Mouse (Mus musculus) lung, postnatal 4 days (tissue): ENCODE measurements around the gene Cacng5.

Experiments used
- DNase-seq, 2 experiments: peaks; one replicate each; pipeline ENCODE4 v3.0.0; 2021

Gene Cacng5

DNA sequence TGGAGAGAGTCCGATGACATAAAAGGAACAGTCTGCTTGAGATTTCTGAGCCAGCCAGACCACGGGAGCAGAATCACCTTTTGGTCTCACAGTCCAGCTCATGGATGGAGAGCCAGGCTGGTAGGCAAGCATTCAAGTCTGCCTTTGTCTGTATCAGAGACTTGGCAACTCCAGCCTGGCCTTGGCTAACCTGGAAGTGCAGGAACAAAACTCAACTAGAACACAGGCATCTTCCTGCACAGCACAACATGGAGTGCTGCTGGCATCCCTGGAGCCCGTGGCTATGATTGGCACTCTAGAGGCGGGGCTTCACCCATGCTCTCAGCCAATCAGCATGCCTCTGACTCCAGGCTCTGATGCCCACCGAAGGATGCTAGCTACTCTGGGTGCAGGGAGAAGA, 38.0 kb downstream of the Cacng5 start:
- no peak for DNase-seq

DNA sequence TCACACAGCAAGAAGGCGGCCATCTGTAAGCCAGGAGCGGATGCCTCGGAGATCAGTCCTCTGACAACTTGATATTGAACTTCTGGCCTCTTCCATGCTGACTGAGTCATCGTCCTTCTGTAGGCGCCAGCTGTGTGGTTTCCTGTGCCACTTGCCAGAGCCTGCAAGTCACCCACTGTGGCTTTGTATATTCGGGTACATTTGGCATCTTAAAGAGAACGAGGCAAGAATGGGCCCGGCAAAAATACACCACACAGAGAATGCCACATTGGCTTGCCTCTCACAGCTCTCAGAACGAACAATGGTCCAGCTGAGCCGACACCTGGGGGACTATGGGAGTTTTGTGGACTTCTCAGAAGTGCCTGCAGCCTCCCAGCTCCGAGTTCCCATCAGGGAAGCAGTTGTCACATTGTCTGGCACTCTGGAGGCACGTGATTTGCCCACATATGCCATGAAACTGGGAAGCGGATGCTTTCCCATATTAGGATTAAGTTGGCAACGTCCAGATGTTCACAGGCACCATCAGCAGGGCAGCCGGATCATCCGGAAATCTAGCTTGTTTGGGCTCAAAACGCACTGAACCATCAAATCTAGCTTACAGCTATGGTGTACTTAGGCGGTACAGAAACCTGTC, 38.9 kb downstream of the Cacng5 start:
- DNase-seq: no peak

DNA sequence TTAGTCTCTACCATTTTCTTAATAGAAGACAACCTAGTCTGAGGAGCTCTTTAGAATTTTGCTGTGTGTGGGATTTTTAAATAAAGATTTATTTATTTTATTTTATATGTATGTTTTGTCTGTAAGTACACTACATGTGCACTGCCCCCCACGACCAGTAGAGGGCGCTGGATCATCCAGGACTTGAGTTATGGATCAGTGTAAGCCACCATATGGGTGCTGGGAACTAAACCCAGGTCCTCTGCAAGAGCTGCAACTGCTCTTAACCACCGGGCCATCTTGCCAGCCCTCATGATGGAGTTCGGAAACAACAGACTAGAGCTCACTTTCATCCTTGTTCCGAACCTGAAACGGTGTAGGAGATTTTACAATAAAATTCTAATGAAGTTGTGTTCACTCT, 42.1 kb downstream of the Cacng5 start:
- DNase-seq: no peak

DNA sequence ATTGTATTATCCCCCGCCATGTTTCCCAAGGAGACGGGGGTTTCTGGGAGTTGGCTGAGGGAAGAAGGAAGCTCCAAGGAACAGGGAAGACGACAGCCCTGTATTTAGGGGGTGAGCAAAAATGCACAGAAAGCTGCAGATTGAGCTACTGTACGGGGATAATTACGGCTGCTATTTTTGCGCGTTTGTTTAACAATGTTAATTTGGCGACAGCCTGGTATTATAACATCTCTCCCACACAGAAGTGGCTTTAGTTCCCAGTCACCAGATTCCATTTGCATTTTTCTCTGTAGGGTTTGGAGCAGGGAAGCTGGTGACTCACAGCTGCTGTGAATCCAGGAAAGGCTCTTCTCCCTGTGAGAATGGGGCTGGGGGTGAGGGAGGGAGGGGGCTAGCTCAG, 47.3 kb downstream of the Cacng5 start:
- DNase-seq: no peak

DNA sequence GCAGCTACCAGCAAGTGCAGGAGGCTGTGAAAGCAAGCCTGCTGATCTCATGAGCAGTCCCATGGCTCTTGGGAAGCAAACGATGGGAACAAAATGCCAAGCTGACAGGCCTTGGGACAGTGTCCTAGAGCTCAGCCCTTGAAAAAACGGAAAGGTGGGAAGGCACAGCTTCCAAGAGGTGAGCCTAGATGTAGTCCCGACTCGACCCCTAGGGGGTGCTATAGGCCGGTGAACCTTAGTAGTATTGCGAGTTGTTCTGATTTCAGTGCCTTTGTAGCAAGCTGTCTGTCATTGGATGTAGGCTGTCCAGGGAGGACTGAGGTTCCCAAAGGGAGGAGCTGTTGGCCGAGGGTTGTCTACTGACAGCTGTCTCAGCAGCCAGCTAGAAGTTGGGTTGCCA, 49.7 kb downstream of the Cacng5 start:
- DNase-seq: peak; percentile 62 to 70

DNA sequence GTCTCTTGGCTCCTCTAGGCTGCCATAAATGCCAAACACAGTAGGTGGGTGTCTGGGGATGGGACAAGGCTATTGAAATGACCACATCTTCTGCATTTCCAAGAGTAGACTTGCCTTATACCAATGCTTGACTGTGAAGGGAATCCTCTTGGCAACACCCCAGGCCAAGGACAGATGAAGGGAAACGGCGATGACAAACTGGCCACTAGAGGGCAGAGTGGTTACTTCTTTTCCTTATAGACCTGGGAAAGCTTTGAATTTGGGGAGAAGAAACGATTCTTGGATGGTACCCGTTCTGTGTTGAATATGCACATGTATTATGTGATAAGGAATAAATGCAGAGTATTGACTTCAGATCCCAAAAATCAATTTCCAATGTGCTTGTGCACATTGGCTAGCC, 50.8 kb downstream of the Cacng5 start:
- DNase-seq: peak in 1 of 2 experiments; percentile 73

DNA sequence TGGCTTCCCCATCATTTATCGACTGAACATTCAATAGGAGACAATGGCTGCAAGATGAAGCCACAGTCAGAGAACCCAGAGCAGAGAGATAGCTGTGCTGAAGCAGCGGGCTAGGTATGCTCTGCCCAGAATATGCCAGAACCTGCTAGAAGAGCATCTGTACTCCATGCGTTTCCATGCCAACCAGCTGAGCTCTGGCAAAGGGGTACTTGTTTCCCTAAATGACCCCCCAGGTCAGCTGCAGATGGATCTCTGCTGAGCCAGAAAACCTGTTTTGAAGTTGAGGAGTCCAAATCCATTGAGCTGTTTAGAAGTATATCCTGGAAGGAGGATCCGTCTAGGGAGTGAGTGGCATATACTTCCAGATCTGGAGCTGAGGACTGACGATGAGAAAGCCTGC, 53.1 kb downstream of the Cacng5 start:
- DNase-seq: no peak

DNA sequence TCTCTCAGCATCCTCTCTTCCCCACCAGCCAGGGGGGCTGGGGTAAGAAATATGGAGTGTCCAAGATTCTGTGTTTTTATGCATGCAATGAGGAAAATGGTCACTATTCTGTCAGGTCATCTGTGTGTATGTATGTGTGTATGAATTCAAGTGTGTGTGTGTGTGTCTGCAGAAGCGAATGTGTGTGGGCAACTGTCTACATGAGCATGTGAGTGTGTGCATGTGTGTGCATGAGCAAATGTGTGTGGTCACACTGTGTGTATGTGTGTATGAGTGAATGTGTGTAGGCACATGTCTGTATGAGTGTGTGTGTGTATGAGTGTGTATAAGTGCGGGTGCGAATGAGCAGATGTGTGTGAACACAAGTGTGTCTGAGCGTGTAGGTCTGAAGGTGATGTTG, 55.0 kb downstream of the Cacng5 start:
- no peak for DNase-seq

DNA sequence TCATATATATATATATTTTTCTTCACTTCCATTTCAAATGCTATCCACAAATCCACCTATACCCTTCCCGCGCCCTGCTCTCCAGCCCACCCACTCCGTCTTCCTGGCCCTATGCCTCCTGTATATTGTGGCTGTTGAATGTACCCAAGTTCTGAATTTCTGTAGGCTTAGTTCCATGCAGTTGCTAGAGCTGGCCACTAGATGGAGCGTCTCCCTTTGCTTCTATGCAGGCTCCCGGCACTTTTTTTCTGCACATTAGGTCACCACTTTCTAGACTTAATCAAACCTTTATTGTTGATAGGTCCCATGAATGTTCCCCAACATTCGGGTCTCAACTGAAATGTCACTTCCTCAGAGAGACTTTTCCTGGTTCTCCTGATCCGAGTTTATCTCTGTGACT, 55.6 kb downstream of the Cacng5 start:
- DNase-seq: peak in 1 of 2 experiments; percentile 42

DNA sequence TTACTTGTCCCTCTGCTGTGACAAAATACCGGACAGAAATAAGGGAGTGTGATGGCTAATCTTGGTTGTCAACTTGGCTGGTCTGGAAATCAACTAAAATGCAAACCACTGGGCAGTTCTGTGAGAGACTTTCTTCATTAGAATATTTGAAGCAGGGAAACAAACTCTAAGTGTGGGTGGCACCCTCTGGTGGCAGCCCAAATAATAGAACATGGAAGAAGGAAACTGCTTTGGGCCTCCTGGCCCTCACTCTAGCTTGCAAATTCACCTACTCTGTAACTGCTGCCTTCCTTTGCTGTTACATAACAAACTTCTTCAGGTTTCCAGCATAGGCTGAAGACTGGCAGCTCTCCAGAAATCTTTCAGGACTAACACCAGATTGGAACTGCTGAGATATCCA, 61.8 kb downstream of the Cacng5 start:
- DNase-seq: peak in 1 of 2 experiments; percentile 58

DNA sequence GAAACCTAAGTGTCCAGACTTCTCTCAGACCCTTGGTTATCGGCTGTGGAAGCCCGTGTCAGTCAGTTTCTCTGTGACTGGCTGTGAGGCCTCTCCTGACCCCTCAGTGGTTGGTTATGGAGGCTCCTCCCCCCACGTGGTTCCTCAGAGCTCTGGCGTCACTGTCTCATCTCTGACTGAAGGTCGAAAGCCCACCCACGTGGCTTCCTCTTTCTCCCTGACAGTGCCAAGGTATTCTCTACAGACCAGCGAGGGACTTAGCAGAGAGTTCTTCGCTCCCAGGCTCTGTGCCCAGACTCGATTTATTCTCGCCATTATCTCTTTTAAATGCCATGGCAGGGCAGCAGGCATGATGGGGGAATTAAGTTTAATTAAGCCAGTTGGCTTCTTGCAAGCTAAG, 65.2 kb downstream of the Cacng5 start:
- no peak for DNase-seq

DNA sequence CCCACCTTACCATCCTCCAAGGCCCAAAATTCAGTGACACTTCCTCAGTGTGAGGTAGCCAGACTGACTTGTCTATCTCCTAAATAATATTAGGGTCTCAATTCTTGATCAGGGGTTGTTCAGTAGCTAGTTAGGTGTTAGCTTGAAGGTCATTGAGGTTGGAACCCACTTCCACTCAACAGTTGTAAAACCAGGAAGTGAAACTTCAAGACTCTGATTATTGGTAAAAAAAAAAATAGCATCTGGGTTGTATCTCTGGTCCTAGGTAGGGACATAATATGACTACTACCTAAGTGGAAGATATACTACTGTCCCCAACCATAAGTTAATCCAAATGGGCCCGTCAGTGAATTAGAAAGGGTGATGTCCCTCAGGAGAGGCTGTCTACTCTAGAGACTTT, 70.7 kb downstream of the Cacng5 start:
- DNase-seq: no peak

DNA sequence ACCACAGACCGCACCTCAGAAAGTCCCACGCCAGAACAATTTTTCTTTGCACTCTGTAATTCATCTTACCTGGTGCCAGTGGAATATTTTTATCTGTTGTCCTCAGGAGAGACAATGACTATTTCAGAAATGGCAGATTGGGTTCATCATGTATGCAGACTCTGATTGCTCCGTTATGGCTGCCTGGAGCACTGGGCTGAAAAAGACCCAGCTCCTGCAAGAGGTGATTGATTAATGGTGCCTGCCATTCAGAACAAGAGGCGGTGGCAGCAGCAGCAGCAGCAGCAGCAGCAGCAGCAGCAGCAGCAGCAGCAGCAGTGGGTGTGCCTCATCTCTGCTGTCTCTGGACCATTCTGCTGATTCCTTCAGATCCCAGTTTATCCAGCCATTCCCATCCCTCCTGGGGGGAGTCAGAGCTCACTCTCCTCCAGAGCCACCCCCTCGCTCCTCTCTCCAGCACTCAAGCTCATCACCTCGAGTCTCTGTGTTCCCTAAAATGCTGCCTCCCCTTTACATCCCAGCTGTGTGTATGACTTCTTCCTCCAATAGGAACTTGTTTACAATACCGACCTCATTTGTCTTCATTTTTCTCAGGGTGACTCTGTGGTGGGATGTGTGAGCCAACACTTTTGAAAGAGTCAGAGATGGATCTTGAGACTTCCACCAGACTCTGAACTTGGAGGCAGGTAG, 81.4 kb downstream of the Cacng5 start:
- DNase-seq: no peak
